In genomic region chr11:95027850-95028470, GRCm38 (mm10) we compare ENCODE assay signal across 20 mouse cellular contexts. TPM values are rescaled to one million over a fixed set of nuclear protein-coding genes. Genes with fewer than 3 reads are reported as not detected.
A peak's percentile ranks its signal among the peaks of the same experiment; 100 is the strongest.
DNase-seq lines count a peak whose midpoint lies in the region; ATAC-seq and TF ChIP-seq lines count a peak whose summit lies in the region.
"Had no signal": no experiment of that assay in that cellular context is flagged by ENCODE, and none has a peak within 500 bp of the region (broad histone marks: within the 10 kb centered on the region; RNA-seq: fewer than 3 reads in every experiment).

No protein-coding gene starts in this region.

- no peak overlapping the region for H3K4me2 ChIP-seq in heart, embryonic 13.5 days
- no peak overlapping the region for H3K4me2 ChIP-seq in neural tube, embryonic 13.5 days
- H3K4me2 ChIP-seq in neural tube, embryonic 15.5 days = no peak overlapping the region
- H3K4me2 ChIP-seq in hindbrain, embryonic 16.5 days (ENCODE audit: low read length) = no peak overlapping the region
- H3K4me2 ChIP-seq in liver, embryonic 12.5 days = no peak overlapping the region
- H3K4me2 ChIP-seq: heart, embryonic 12.5 days had no signal

- 0 out of 2 replicates have a peak, but pooled peaks cover 3% of the 10 kb centered on the region for H3K27me3 ChIP-seq in heart, embryonic 13.5 days (replicated peaks)
- no peaks in the 10 kb centered on the region for H3K27me3 ChIP-seq in heart, adult 2 months (ENCODE audit: control insufficient read depth, insufficient read depth, low read length)
- H3K27me3 ChIP-seq in neural tube, embryonic 13.5 days = no peaks in the 10 kb centered on the region
- no peaks in the 10 kb centered on the region for H3K27me3 ChIP-seq in neural tube, embryonic 15.5 days (replicated peaks)
- no peaks in the 10 kb centered on the region for H3K27me3 ChIP-seq in hindbrain, embryonic 16.5 days (replicated peaks; ENCODE audit: control insufficient read depth, insufficient read depth, low read length)
- peaks cover 16% of the 10 kb centered on the region; the same call in 1 of the 2 replicates for H3K27me3 ChIP-seq in liver, embryonic 12.5 days (replicated peaks)
- no peaks in the 10 kb centered on the region for H3K27me3 ChIP-seq in kidney, adult 2 months (replicated peaks; ENCODE audit: control insufficient read depth, insufficient read depth, low read length)
- H3K27me3 ChIP-seq: Patski had no signal

- 41% methylated on average over 13 of the region's 13 CpGs for WGBS in heart, embryonic 13.5 days
- WGBS in heart, adult 2 months = 60% methylated on average over 13 of the region's 13 CpGs
- WGBS in neural tube, embryonic 13.5 days = 19% methylated on average over 13 of the region's 13 CpGs
- WGBS in neural tube, embryonic 15.5 days = 17% methylated on average over 13 of the region's 13 CpGs
- 29% methylated on average over 13 of the region's 13 CpGs for WGBS in hindbrain, embryonic 16.5 days
- WGBS in liver, embryonic 12.5 days (ENCODE audit: insufficient replicate concordance) = 45% methylated on average over 13 of the region's 13 CpGs
- WGBS in lung, adult 2 months = 72% methylated on average over 13 of the region's 13 CpGs
- WGBS in kidney, adult 2 months = 68% methylated on average over 13 of the region's 13 CpGs

- H3K36me3 ChIP-seq in heart, embryonic 13.5 days = peaks cover 86% of the 10 kb centered on the region
- H3K36me3 ChIP-seq in heart, adult 2 months (ENCODE audit: control insufficient read depth, insufficient read depth, low read length) = no peaks in the 10 kb centered on the region
- H3K36me3 ChIP-seq in neural tube, embryonic 13.5 days = peaks cover 36% of the 10 kb centered on the region
- H3K36me3 ChIP-seq in neural tube, embryonic 15.5 days = peaks cover 31% of the 10 kb centered on the region
- H3K36me3 ChIP-seq in hindbrain, embryonic 16.5 days (ENCODE audit: control insufficient read depth, insufficient read depth, low read length) = peaks cover 22% of the 10 kb centered on the region
- peaks cover 34% of the 10 kb centered on the region for H3K36me3 ChIP-seq in liver, embryonic 12.5 days
- peaks cover 7% of the 10 kb centered on the region for H3K36me3 ChIP-seq in kidney, adult 2 months (ENCODE audit: control insufficient read depth, insufficient read depth, low read length)

- no peak for DNase-seq in heart, adult 2 months
- no peak for DNase-seq in lung, adult 2 months
- no peak for DNase-seq in kidney, adult 2 months
- DNase-seq: adrenal gland, postnatal 36 days; B cell, adult 2 months; cerebellum, adult 11 months; kidney, adult 9 months; kidney, postnatal 4 days; right cerebral cortex, postnatal 4 days had no signal

- intact Hi-C loops in heart, adult 2 months (cut with DNase I) = no loop called here

- no peak for TF ChIP-seq EP300 in heart, adult 2 months (IDR thresholded peaks at IDR 0.05; ENCODE audit: insufficient read depth, low read depth, low read length)

- peak overlapping the region; percentile 40; the same call in 1 of the 2 replicates for H3K9ac ChIP-seq in heart, embryonic 13.5 days
- no peak overlapping the region for H3K9ac ChIP-seq in heart, adult 2 months (ENCODE audit: low read depth, low read length)
- H3K9ac ChIP-seq in neural tube, embryonic 13.5 days = 0 out of 2 replicates have a peak overlapping the region, but pooled peaks have one; percentile 35
- H3K9ac ChIP-seq in neural tube, embryonic 15.5 days (replicated peaks) = no peak overlapping the region
- H3K9ac ChIP-seq in hindbrain, embryonic 16.5 days (ENCODE audit: low read depth, low read length) = no peak overlapping the region
- no peak overlapping the region for H3K9ac ChIP-seq in liver, embryonic 12.5 days
- H3K9ac ChIP-seq: heart, embryonic 12.5 days had no signal

- no peak for ATAC-seq in heart, embryonic 13.5 days (ENCODE audit: extremely low read depth, insufficient number of reproducible peaks, low FRiP score, low TSS enrichment)
- no peak for ATAC-seq in neural tube, embryonic 13.5 days (ENCODE audit: low read depth)
- ATAC-seq in neural tube, embryonic 15.5 days (ENCODE audit: low FRiP score) = no peak
- no peak for ATAC-seq in hindbrain, embryonic 16.5 days
- ATAC-seq in liver, embryonic 12.5 days = no peak
- ATAC-seq: Patski had no signal

- no peaks in the 10 kb centered on the region for H3K79me2 ChIP-seq in heart, adult 2 months (replicated peaks; ENCODE audit: control insufficient read depth, insufficient read depth, low read length)

- H3K4me3 ChIP-seq in heart, embryonic 13.5 days = no peak overlapping the region
- H3K4me3 ChIP-seq in heart, adult 2 months = no peak overlapping the region
- H3K4me3 ChIP-seq in neural tube, embryonic 13.5 days = no peak overlapping the region
- no peak overlapping the region for H3K4me3 ChIP-seq in neural tube, embryonic 15.5 days (replicated peaks)
- H3K4me3 ChIP-seq in hindbrain, embryonic 16.5 days (ENCODE audit: low read length) = no peak overlapping the region
- H3K4me3 ChIP-seq in liver, embryonic 12.5 days = no peak overlapping the region
- no peak overlapping the region for H3K4me3 ChIP-seq in lung, adult 2 months (replicated peaks; ENCODE audit: extremely low read depth, low read depth, low read length)
- H3K4me3 ChIP-seq in kidney, adult 2 months (ENCODE audit: insufficient read depth, low read depth, low read length) = no peak overlapping the region
- H3K4me3 ChIP-seq: heart, embryonic 12.5 days had no signal

- TF ChIP-seq CTCF in heart, adult 2 months (IDR thresholded peaks at IDR 0.05) = no peak
- no peak for TF ChIP-seq CTCF in lung, adult 2 months (IDR thresholded peaks at IDR 0.05; ENCODE audit: insufficient read depth, low read length)
- no peak for TF ChIP-seq CTCF in kidney, adult 2 months (conservative IDR thresholded peaks at IDR 0.05; ENCODE audit: insufficient read depth, insufficient read length, low read depth, low read length)

- no peak overlapping the region for H3K27ac ChIP-seq in heart, embryonic 13.5 days (replicated peaks)
- H3K27ac ChIP-seq in heart, adult 2 months = no peak overlapping the region
- H3K27ac ChIP-seq in neural tube, embryonic 13.5 days (replicated peaks) = no peak overlapping the region; the same call in 1 of the 2 replicates
- no peak overlapping the region for H3K27ac ChIP-seq in neural tube, embryonic 15.5 days (replicated peaks)
- H3K27ac ChIP-seq in hindbrain, embryonic 16.5 days (ENCODE audit: low read depth, low read length) = peak overlapping the region; percentile 20; the same call in 1 of the 2 replicates
- H3K27ac ChIP-seq in liver, embryonic 12.5 days = no peak overlapping the region
- no peak overlapping the region for H3K27ac ChIP-seq in kidney, adult 2 months (ENCODE audit: insufficient read depth, low read depth, low read length)

- H3K4me1 ChIP-seq in heart, embryonic 13.5 days = peaks cover 5% of the 10 kb centered on the region; the same call in 1 of the 2 replicates
- no peaks in the 10 kb centered on the region for H3K4me1 ChIP-seq in heart, adult 2 months (ENCODE audit: control insufficient read depth, insufficient read depth, low read length)
- H3K4me1 ChIP-seq in neural tube, embryonic 13.5 days (replicated peaks) = peaks cover 14% of the 10 kb centered on the region; the same call in 1 of the 2 replicates
- H3K4me1 ChIP-seq in neural tube, embryonic 15.5 days = peaks cover 7% of the 10 kb centered on the region; the same call in 1 of the 2 replicates
- no peaks in the 10 kb centered on the region; the same call in 1 of the 2 replicates for H3K4me1 ChIP-seq in hindbrain, embryonic 16.5 days (ENCODE audit: control insufficient read depth, insufficient read depth, low read depth, low read length)
- peaks cover 26% of the 10 kb centered on the region for H3K4me1 ChIP-seq in liver, embryonic 12.5 days
- peaks cover 8% of the 10 kb centered on the region for H3K4me1 ChIP-seq in lung, adult 2 months (ENCODE audit: control insufficient read depth, insufficient read depth, low read length)
- H3K4me1 ChIP-seq in kidney, adult 2 months (ENCODE audit: control insufficient read depth, insufficient read depth, low read length) = peaks cover 28% of the 10 kb centered on the region
- H3K4me1 ChIP-seq: heart, embryonic 12.5 days had no signal

- H3K9me3 ChIP-seq in heart, embryonic 13.5 days = no peaks in the 10 kb centered on the region
- H3K9me3 ChIP-seq in neural tube, embryonic 13.5 days = no peaks in the 10 kb centered on the region
- H3K9me3 ChIP-seq in neural tube, embryonic 15.5 days (replicated peaks) = no peaks in the 10 kb centered on the region
- H3K9me3 ChIP-seq in hindbrain, embryonic 16.5 days (ENCODE audit: control insufficient read depth, low read length) = no peaks in the 10 kb centered on the region
- H3K9me3 ChIP-seq in liver, embryonic 12.5 days (replicated peaks) = no peaks in the 10 kb centered on the region
- H3K9me3 ChIP-seq: heart, embryonic 12.5 days had no signal

- TF ChIP-seq POLR2A in heart, adult 2 months (IDR thresholded peaks at IDR 0.05; ENCODE audit: insufficient read depth, low read depth, low read length) = no peak
- no peak for TF ChIP-seq POLR2A in lung, adult 2 months (IDR thresholded peaks at IDR 0.05; ENCODE audit: borderline replicate concordance, extremely low read depth, low read depth, low read length)
- no peak for TF ChIP-seq POLR2A in kidney, adult 2 months (IDR thresholded peaks at IDR 0.05; ENCODE audit: low read depth, low read length)

RNA-seq across cellular contexts. Expression of gene Pdk2, which starts 13.2 kb away (rescaled TPM):
- 77.9 and 81.1 TPM in 2 replicates for polyA plus RNA-seq in heart, embryonic 13.5 days (2015; fragmentation: Nextera tagmentation; extraction: Ambion mirVana)
- 100 to 1,000 TPM; 393 to 479 TPM for total RNA-seq in heart, adult 2 months (2021)
- polyA plus RNA-seq in heart, adult 2 months (2012; rRNA removed) = 518 and 592 TPM in 2 replicates
- 26.2 and 27.6 TPM in 2 replicates for polyA plus RNA-seq in neural tube, embryonic 13.5 days (2015; fragmentation: Nextera tagmentation; extraction: Ambion mirVana)
- polyA plus RNA-seq in neural tube, embryonic 15.5 days (2015; fragmentation: Nextera tagmentation; extraction: Ambion mirVana) = 24.9 and 27.1 TPM in 2 replicates
- 34.6 and 42.1 TPM in 2 replicates for polyA plus RNA-seq in hindbrain, embryonic 16.5 days (2015; fragmentation: Nextera tagmentation; extraction: Ambion mirVana)
- 10.0 and 11.0 TPM in 2 replicates for polyA plus RNA-seq in liver, embryonic 12.5 days (2016; fragmentation: Nextera tagmentation; extraction: Ambion mirVana)
- 53.0 and 67.3 TPM in 2 replicates for polyA plus RNA-seq in lung, adult 2 months (2012; rRNA removed)
- 430 and 469 TPM in 2 replicates for polyA plus RNA-seq in kidney, adult 2 months (2012; rRNA removed)

RNA-seq across cellular contexts. Expression of gene Samd14, which starts 18.3 kb away (rescaled TPM):
- polyA plus RNA-seq in heart, embryonic 13.5 days (2015; fragmentation: Nextera tagmentation; extraction: Ambion mirVana) = 11.6 and 11.7 TPM in 2 replicates
- total RNA-seq in heart, adult 2 months (2021) = 1 to 10 TPM; 1.2 to 1.7 TPM
- polyA plus RNA-seq in heart, adult 2 months (2012; rRNA removed) = 0.82 and 1.9 TPM in 2 replicates
- 133 and 151 TPM in 2 replicates for polyA plus RNA-seq in neural tube, embryonic 13.5 days (2015; fragmentation: Nextera tagmentation; extraction: Ambion mirVana)
- polyA plus RNA-seq in neural tube, embryonic 15.5 days (2015; fragmentation: Nextera tagmentation; extraction: Ambion mirVana) = 139 and 167 TPM in 2 replicates
- polyA plus RNA-seq in hindbrain, embryonic 16.5 days (2015; fragmentation: Nextera tagmentation; extraction: Ambion mirVana) = 160 and 181 TPM in 2 replicates
- 53.8 and 56.7 TPM in 2 replicates for polyA plus RNA-seq in liver, embryonic 12.5 days (2016; fragmentation: Nextera tagmentation; extraction: Ambion mirVana)
- 5.9 and 7.0 TPM in 2 replicates for polyA plus RNA-seq in lung, adult 2 months (2012; rRNA removed)
- polyA plus RNA-seq in kidney, adult 2 months (2012; rRNA removed) = 3.2 and 3.7 TPM in 2 replicates

RNA-seq across cellular contexts. Expression of gene Ppp1r9b, which starts 37.1 kb away (rescaled TPM):
- polyA plus RNA-seq in heart, embryonic 13.5 days (2015; fragmentation: Nextera tagmentation; extraction: Ambion mirVana) = 6.5 and 6.8 TPM in 2 replicates
- total RNA-seq in heart, adult 2 months (2021) = 10 to 100 TPM; 49.3 to 52.0 TPM
- 22.3 and 23.8 TPM in 2 replicates for polyA plus RNA-seq in heart, adult 2 months (2012; rRNA removed)
- polyA plus RNA-seq in neural tube, embryonic 13.5 days (2015; fragmentation: Nextera tagmentation; extraction: Ambion mirVana) = 18.0 and 19.3 TPM in 2 replicates
- polyA plus RNA-seq in neural tube, embryonic 15.5 days (2015; fragmentation: Nextera tagmentation; extraction: Ambion mirVana) = 18.8 TPM in 2 replicates
- polyA plus RNA-seq in hindbrain, embryonic 16.5 days (2015; fragmentation: Nextera tagmentation; extraction: Ambion mirVana) = 17.8 and 18.8 TPM in 2 replicates
- 13.4 and 14.1 TPM in 2 replicates for polyA plus RNA-seq in liver, embryonic 12.5 days (2016; fragmentation: Nextera tagmentation; extraction: Ambion mirVana)
- 58.7 and 67.7 TPM in 2 replicates for polyA plus RNA-seq in lung, adult 2 months (2012; rRNA removed)
- polyA plus RNA-seq in kidney, adult 2 months (2012; rRNA removed) = 24.1 and 29.9 TPM in 2 replicates

RNA-seq across cellular contexts. Expression of gene Itga3, which starts 48.6 kb away (rescaled TPM):
- 10.2 and 12.2 TPM in 2 replicates for polyA plus RNA-seq in heart, embryonic 13.5 days (2015; fragmentation: Nextera tagmentation; extraction: Ambion mirVana)
- 10 to 100 TPM; 10.4 to 10.6 TPM for total RNA-seq in heart, adult 2 months (2021)
- 11.4 and 13.8 TPM in 2 replicates for polyA plus RNA-seq in heart, adult 2 months (2012; rRNA removed)
- polyA plus RNA-seq in neural tube, embryonic 13.5 days (2015; fragmentation: Nextera tagmentation; extraction: Ambion mirVana) = 12.0 and 12.1 TPM in 2 replicates
- 17.7 and 20.3 TPM in 2 replicates for polyA plus RNA-seq in neural tube, embryonic 15.5 days (2015; fragmentation: Nextera tagmentation; extraction: Ambion mirVana)
- 16.7 and 19.3 TPM in 2 replicates for polyA plus RNA-seq in hindbrain, embryonic 16.5 days (2015; fragmentation: Nextera tagmentation; extraction: Ambion mirVana)
- 2.8 and 3.6 TPM in 2 replicates for polyA plus RNA-seq in liver, embryonic 12.5 days (2016; fragmentation: Nextera tagmentation; extraction: Ambion mirVana)
- 181 and 187 TPM in 2 replicates for polyA plus RNA-seq in lung, adult 2 months (2012; rRNA removed)
- 48.2 and 55.4 TPM in 2 replicates for polyA plus RNA-seq in kidney, adult 2 months (2012; rRNA removed)
- total RNA-seq: megakaryocyte progenitor cell, adult 5-6 weeks had no signal

RNA-seq across cellular contexts. Expression of gene Sgca, which starts 51.8 kb away (rescaled TPM):
- 27.0 and 29.2 TPM in 2 replicates for polyA plus RNA-seq in heart, embryonic 13.5 days (2015; fragmentation: Nextera tagmentation; extraction: Ambion mirVana)
- 100 to 1,000 TPM; 149 to 200 TPM for total RNA-seq in heart, adult 2 months (2021)
- 1,109 and 1,504 TPM in 2 replicates for polyA plus RNA-seq in heart, adult 2 months (2012; rRNA removed)
- 1.8 TPM in 1 of 2 replicates, not detected in the other for polyA plus RNA-seq in neural tube, embryonic 13.5 days (2015; fragmentation: Nextera tagmentation; extraction: Ambion mirVana)
- polyA plus RNA-seq in neural tube, embryonic 15.5 days (2015; fragmentation: Nextera tagmentation; extraction: Ambion mirVana) = 0.77 and 1.4 TPM in 2 replicates
- polyA plus RNA-seq in hindbrain, embryonic 16.5 days (2015; fragmentation: Nextera tagmentation; extraction: Ambion mirVana) = 0.24 and 1.3 TPM in 2 replicates
- 0.17 TPM in 1 of 2 replicates, not detected in the other for polyA plus RNA-seq in liver, embryonic 12.5 days (2016; fragmentation: Nextera tagmentation; extraction: Ambion mirVana)
- polyA plus RNA-seq in lung, adult 2 months (2012; rRNA removed) = 19.9 and 54.4 TPM in 2 replicates
- 5.0 and 23.9 TPM in 2 replicates for polyA plus RNA-seq in kidney, adult 2 months (2012; rRNA removed)
- total RNA-seq: adrenal gland, postnatal 36 days; hematopoietic stem cell, adult 5-6 weeks; left cerebral cortex, adult 18-20 months; megakaryocyte progenitor cell, adult 5-6 weeks had no signal
- polyA plus RNA-seq: liver, adult 2 months had no signal

Comparison
In these comparisons a context has a peak if more than half of its experiments do, and no peak if none do; other contexts are left out.
1. H3K9ac ChIP-seq: peak in heart, embryonic 13.5 days (single experiment) and neural tube, embryonic 13.5 days (single experiment); none in heart, adult 2 months (single experiment), neural tube, embryonic 15.5 days (single experiment), hindbrain, embryonic 16.5 days (single experiment) and liver, embryonic 12.5 days (single experiment).